Mouse (Mus musculus) cerebellum, postnatal 10 days (tissue): ENCODE data around the gene Gon7.

Experiments used
- DNase-seq, 2 experiments: peaks; one replicate each; pipeline ENCODE4 v3.0.0; 2021; ENCODE audit warnings: mixed read lengths in 2 of 2

The Gon7 gene

GRCm38 (mm10) chr12:102742056-102742455, 15.5 kb downstream of the Gon7 start:
- DNase-seq = no peak

- DNase-seq = peak; percentile 30 to 45
These were observed 17.3 kb downstream of the Gon7 start for GRCm38 (mm10) chr12:102740285-102740684.

GRCm38 (mm10) chr12:102739096-102739495, 18.5 kb downstream of the Gon7 start:
- DNase-seq = no peak

GRCm38 (mm10) chr12:102733381-102733780, 24.2 kb downstream of the Gon7 start:
- peak; percentile 53 to 55 for DNase-seq

GRCm38 (mm10) chr12:102730798-102731619, 26.6 kb downstream of the Gon7 start:
- peak; percentile 44 to 53 for DNase-seq

- DNase-seq = peak; percentile 96
These were observed 27.5 kb downstream of the Gon7 start for GRCm38 (mm10) chr12:102729855-102730797.

DNA sequence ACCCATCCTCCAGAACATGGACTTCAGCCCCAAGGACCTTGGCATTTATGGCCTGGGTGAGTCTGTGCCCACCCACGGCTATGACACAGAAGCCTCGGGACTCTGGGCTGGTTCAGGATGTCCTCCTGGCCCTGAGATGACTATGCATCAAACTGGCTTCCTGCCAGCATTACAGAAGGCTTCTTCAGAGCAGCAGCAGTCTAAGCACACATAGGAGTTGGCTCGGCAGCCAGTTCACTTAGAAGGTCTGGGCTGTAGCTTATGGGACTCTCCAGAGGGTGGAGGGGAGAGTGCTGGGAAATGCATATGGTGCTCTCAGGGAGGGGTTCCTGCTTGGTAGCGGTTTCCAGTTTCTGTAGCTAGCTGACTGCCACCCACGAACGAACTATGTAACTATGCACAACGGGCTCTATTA, 31.8 kb downstream of the Gon7 start:
- peak in 1 of 2 experiments; percentile 25 for DNase-seq

DNA sequence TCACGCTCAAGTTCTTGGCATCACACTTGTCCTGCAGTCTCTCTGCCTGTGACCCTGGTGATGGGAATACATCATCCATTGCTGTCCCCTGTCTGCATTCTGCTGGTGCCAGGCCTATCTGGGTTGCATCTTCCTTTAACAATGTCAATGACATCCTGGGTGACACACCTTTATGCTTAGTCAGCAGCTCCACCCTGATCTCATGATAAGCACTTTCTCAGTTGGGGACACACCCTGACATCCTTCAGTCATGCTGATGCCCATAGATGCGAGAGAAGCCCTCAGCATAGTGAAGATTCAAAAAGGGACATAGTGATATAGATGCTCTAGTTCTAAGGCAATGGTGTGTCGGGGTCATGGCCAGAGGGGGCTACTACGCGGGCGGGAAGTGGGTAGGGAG, 32.5 kb downstream of the Gon7 start:
- no peak for DNase-seq

DNA sequence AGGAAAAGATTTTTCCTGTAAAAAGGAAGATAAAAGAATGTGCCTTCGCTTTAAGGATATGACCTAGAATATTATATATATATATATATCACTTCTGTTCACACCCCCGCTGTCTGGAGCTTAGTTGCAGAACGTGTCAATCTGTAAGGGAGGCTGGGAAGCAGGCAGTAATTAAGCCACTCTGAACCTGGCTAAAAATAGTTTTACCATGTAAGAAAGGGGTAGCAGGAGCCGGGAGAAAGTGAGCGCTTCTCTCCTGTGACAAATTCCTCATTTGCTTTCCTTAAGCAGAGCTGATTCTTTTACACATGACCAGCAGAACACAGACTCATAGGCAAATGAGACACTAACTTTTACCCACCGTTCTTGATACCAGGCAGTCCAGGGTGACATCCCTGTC, 33.7 kb downstream of the Gon7 start:
- DNase-seq = no peak

DNA sequence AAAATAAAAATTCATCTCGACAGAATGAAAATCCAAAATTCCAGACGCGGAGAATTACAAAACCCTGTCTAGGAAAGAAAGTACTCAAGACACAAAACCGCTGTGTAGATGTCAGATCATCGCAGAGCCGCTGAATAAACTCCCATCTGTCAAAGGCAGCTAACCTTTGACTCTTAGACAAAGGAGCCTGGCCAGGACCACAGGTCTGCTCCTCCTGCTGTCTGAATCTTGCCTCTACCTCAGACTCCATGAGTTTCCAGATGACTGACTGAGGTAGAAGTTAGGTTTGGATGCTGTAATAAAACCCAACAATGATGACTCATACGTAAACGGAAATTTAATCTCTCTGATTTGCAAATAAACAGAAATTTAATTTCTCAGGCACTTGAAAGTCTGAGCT, 34.6 kb downstream of the Gon7 start:
- DNase-seq = no peak

DNA sequence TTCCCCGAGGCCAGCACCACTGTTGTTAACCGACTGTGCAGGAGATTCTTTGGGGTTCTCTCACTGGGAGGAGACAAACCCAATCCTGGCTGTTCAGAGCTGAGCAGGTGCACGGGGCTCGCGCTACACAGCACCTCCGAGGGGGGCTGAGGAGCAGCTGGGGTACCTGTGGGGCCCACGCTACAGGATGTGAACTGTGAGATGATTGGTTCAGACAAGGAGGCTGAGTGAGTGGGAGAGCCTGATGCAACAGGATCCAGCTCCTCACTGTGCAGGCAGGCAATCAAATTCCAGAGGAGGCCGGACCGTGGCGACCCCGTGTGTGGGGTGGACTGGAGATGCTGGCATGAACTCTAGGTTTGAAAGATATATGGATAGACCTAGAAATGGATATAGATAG, 35.2 kb downstream of the Gon7 start:
- no peak for DNase-seq

GRCm38 (mm10) chr12:102719552-102720315, 37.9 kb downstream of the Gon7 start:
- peak; percentile 83 to 87 for DNase-seq

DNA sequence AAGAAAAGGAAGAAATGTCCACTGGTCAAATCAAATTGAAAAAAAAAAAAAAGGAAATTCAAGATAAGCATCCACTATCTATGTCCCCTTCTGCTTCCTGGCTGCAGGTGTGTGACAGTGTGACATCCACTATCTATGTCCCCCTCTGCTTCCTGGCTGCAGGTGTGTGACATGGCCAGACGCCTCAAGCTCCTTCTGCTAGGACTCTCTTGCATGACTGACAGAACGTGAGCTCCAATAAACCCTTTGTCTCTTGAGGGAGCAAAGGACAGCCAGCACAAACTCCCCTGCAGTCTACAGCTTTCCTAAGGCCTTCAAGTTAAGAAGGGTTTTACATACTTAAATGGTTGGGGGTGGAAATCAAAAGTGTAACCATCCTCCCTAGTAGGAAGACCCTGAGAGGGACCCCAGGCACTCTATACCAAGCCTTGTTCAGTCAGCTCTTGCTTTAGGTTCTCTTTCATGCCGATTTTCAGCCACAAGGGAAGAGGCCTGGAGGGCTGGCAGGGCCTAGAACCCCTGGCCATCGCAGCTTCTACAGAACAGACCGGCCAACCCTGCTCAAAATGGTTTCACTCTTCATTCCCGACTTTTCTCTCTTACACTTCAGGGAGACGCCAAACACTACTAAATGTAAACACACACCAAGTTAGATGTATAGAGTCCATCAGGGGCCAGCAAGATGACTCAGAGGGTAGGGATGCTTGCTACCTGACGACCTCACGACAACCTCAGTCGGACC, 42.8 kb downstream of the Gon7 start:
- no peak for DNase-seq

- no peak for DNase-seq
These were observed 43.5 kb downstream of the Gon7 start for GRCm38 (mm10) chr12:102714116-102714515.

- no peak for DNase-seq
These were observed 44.3 kb downstream of the Gon7 start for GRCm38 (mm10) chr12:102713153-102713865.

DNA sequence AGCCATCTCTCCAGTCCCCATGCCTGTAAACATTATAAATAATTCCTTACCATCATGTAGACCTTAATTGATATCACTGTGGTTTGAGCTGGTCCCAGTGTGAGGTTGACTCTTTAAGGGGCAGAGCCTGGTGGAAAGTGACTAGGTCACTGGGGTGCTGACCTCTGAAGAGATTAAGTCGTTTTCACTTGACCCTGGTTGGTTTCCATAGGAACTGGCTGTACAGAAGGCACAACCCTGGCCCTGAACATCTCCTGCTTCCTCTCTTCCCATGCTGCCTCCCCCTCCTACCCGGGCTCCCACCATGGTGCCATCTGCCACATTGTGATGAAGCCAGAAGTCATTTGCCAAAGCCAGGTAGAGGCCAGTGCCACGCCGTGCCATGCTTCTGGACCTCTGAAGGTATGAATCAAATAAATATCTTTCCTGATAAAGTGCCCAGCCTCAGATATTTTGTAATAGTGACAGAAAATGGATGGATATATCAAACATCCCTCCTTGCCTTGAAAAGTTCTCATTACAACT, 46.7 kb downstream of the Gon7 start:
- peak; percentile 69 to 82 for DNase-seq

DNA sequence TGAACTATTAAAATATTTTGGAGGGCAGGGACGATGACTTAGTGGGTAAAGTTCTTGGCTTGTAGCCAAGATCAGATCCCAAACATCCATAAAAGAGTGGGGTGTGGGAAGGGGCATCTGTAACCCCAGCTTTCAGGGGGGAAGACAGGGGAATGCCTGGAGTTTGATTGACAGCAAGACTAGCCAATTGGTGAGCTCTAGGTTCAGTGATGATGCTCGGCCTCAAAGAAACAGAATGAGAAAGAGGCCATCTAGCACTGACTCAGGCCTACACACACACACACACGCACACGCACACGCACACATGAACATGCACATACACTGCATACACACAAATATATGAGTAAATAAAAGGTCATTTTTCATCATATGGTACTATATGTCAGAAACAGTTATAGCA, 47.7 kb downstream of the Gon7 start:
- no peak for DNase-seq

GRCm38 (mm10) chr12:102708220-102708619, 49.4 kb downstream of the Gon7 start:
- peak in 1 of 2 experiments; percentile 46 for DNase-seq

GRCm38 (mm10) chr12:102706833-102707463, 50.7 kb downstream of the Gon7 start:
- no peak for DNase-seq

- DNase-seq = no peak
These were observed 51.5 kb downstream of the Gon7 start for GRCm38 (mm10) chr12:102705906-102706640.
